In genomic region chr4:85262606-85263005, GRCm38 (mm10) we compare ENCODE assay signal across 19 mouse cellular contexts. TPM values are rescaled to one million over a fixed set of nuclear protein-coding genes. Genes with fewer than 3 reads are reported as not detected.
DNase-seq lines count a peak whose midpoint lies in the region; ATAC-seq and TF ChIP-seq lines count a peak whose summit lies in the region.
"Had no signal": no experiment of that assay in that cellular context is flagged by ENCODE, and none has a peak within 500 bp of the region (broad histone marks: within the 10 kb centered on the region; RNA-seq: fewer than 3 reads in every experiment).

No protein-coding gene starts in this region.

- 67% methylated on average over 13 of the region's 13 CpGs for WGBS in forebrain, embryonic 16.5 days
- WGBS in forebrain, embryonic 14.5 days, result 62% methylated on average over 13 of the region's 13 CpGs

- no peak overlapping the region for H3K4me2 ChIP-seq in forebrain, embryonic 16.5 days (ENCODE audit: low read length)
- no peak overlapping the region for H3K4me2 ChIP-seq in forebrain, embryonic 14.5 days (ENCODE audit: low read length)
- H3K4me2 ChIP-seq: neural tube, embryonic 12.5 days had no signal

- H3K9me3 ChIP-seq in forebrain, embryonic 16.5 days (ENCODE audit: control insufficient read depth, low read length), result no peaks in the 10 kb centered on the region
- H3K9me3 ChIP-seq in forebrain, embryonic 14.5 days (replicated peaks; ENCODE audit: control insufficient read depth, low read length), result no peaks in the 10 kb centered on the region
- H3K9me3 ChIP-seq: heart, embryonic 10.5 days; limb, embryonic 10.5 days; neural tube, embryonic 12.5 days had no signal

- H3K9ac ChIP-seq in forebrain, embryonic 16.5 days (replicated peaks; ENCODE audit: low read depth, low read length), result no peak overlapping the region
- no peak overlapping the region for H3K9ac ChIP-seq in forebrain, embryonic 14.5 days (ENCODE audit: low read length)
- H3K9ac ChIP-seq: liver, postnatal 0 days; neural tube, embryonic 12.5 days had no signal

- peaks cover 36% of the 10 kb centered on the region for H3K4me1 ChIP-seq in forebrain, embryonic 16.5 days (replicated peaks; ENCODE audit: control insufficient read depth, insufficient read depth, low read length)
- H3K4me1 ChIP-seq in forebrain, embryonic 14.5 days (ENCODE audit: control insufficient read depth, insufficient read depth, low read length), result 0 out of 2 replicates have a peak, but pooled peaks cover 6% of the 10 kb centered on the region
- H3K4me1 ChIP-seq: heart, embryonic 10.5 days; limb, embryonic 10.5 days; neural tube, embryonic 12.5 days had no signal

- no peaks in the 10 kb centered on the region for H3K36me3 ChIP-seq in forebrain, embryonic 16.5 days (ENCODE audit: control insufficient read depth, insufficient read depth)
- no peaks in the 10 kb centered on the region for H3K36me3 ChIP-seq in forebrain, embryonic 14.5 days (ENCODE audit: control insufficient read depth, insufficient read depth, low read length)
- H3K36me3 ChIP-seq: heart, embryonic 10.5 days; limb, embryonic 10.5 days; neural tube, embryonic 12.5 days had no signal

- no peak for ATAC-seq in forebrain, embryonic 16.5 days
- ATAC-seq in forebrain, embryonic 14.5 days, result no peak
- no peak for ATAC-seq in CD4-positive, CD25-positive, alpha-beta regulatory T cell, adult 4 months
- ATAC-seq: liver, postnatal 0 days had no signal

- TF ChIP-seq CTCF in layer of hippocampus, adult 2 months (conservative IDR thresholded peaks at IDR 0.05), result no peak

- H3K27ac ChIP-seq in forebrain, embryonic 16.5 days (ENCODE audit: low read length), result peak overlapping the region; percentile 84
- no peak overlapping the region for H3K27ac ChIP-seq in forebrain, embryonic 14.5 days (ENCODE audit: low read depth, low read length)
- H3K27ac ChIP-seq in layer of hippocampus, adult 2 months, result peak overlapping the region; percentile 82
- H3K27ac ChIP-seq: heart, embryonic 10.5 days; limb, embryonic 10.5 days; neural tube, embryonic 12.5 days had no signal

- H3K4me3 ChIP-seq in forebrain, embryonic 16.5 days (replicated peaks; ENCODE audit: low read length), result no peak overlapping the region
- H3K4me3 ChIP-seq in forebrain, embryonic 14.5 days (ENCODE audit: low read depth, low read length), result no peak overlapping the region
- H3K4me3 ChIP-seq in layer of hippocampus, adult 2 months, result no peak overlapping the region
- H3K4me3 ChIP-seq: heart, embryonic 10.5 days; limb, embryonic 10.5 days; neural tube, embryonic 12.5 days had no signal

- no peak for DNase-seq in forebrain, embryonic 14.5 days (ENCODE audit: low spot score)
- DNase-seq in layer of hippocampus, adult 2 months (ENCODE audit: low spot score in 2 of 2), result no peak
- DNase-seq in layer of hippocampus, postnatal 36 days, result no peak
- peak; percentile 71 for DNase-seq in adrenal gland, adult 2 months
- peak; percentile 45 for DNase-seq in adrenal gland, postnatal 14 days
- DNase-seq: B cell, adult 2 months; kidney, adult 8-10 months; kidney, postnatal 14 days; liver, postnatal 0 days; right cerebral cortex, postnatal 25 days; thymus, adult 2 months had no signal

- no peaks in the 10 kb centered on the region for H3K27me3 ChIP-seq in forebrain, embryonic 16.5 days (replicated peaks; ENCODE audit: control insufficient read depth, insufficient read depth, low read length)
- no peaks in the 10 kb centered on the region for H3K27me3 ChIP-seq in forebrain, embryonic 14.5 days (replicated peaks; ENCODE audit: control insufficient read depth, insufficient read depth, low read length)
- H3K27me3 ChIP-seq: neural tube, embryonic 12.5 days had no signal

RNA-seq across cellular contexts. Expression of gene Sh3gl2, which starts 57.7 kb away (rescaled TPM):
- 104 TPM in 2 replicates for polyA plus RNA-seq in forebrain, embryonic 16.5 days (2015; fragmentation: Nextera tagmentation; extraction: Ambion mirVana)
- 61.5 and 71.3 TPM in 2 replicates for polyA plus RNA-seq in forebrain, embryonic 14.5 days (2014; fragmentation: Nextera tagmentation; extraction: Ambion mirVana)
- total RNA-seq in layer of hippocampus, adult 2 months (2021), result 100 to 1,000 TPM; 285 to 321 TPM
- total RNA-seq in layer of hippocampus, postnatal 36 days (2021), result 100 to 1,000 TPM; 280 to 322 TPM
- 10 to 100 TPM; 27.7 to 41.8 TPM for total RNA-seq in adrenal gland, adult 2 months (2021)
- polyA plus RNA-seq in adrenal gland, adult 2 months (2012; rRNA removed), result 7.7 and 8.9 TPM in 2 replicates
- 17.3 and 20.4 TPM in 2 replicates for total RNA-seq in adrenal gland, postnatal 14 days (2021)
- polyA plus RNA-seq in CD4-positive, CD25-positive, alpha-beta regulatory T cell, adult 4 months (2017; shearing (Covaris generic)), result not detected
- total RNA-seq: megakaryocyte-erythroid progenitor cell, adult 5-6 weeks; monocyte, adult 5-6 weeks had no signal
- polyA plus RNA-seq: liver, adult 2 months; liver, postnatal 0 days had no signal

Comparison
In these comparisons a context has a peak if more than half of its experiments do, and no peak if none do; other contexts are left out.
1. DNase-seq: peak in adrenal gland, adult 2 months (single experiment) and adrenal gland, postnatal 14 days (single experiment); none in forebrain, embryonic 14.5 days (single experiment), layer of hippocampus, adult 2 months (0 of 2) and layer of hippocampus, postnatal 36 days (0 of 2).
2. RNA of gene Sh3gl2, which starts 57.7 kb away (total RNA-seq): 280 to 322 TPM in layer of hippocampus, postnatal 36 days and 285 to 321 TPM in layer of hippocampus, adult 2 months; 27.7 to 41.8 TPM in adrenal gland, adult 2 months and 17.3 to 20.4 TPM in adrenal gland, postnatal 14 days; every median in the first group is over 4 times any median in the second.